Mouse (Mus musculus): ENCODE measurements around the gene Plvap.
"Not testable (repeated sequence)": the region's sequence is repeated elsewhere in the genome, so short reads cannot be mapped to it uniquely, and the experiment has no call there.

Plvap gene

DNA sequence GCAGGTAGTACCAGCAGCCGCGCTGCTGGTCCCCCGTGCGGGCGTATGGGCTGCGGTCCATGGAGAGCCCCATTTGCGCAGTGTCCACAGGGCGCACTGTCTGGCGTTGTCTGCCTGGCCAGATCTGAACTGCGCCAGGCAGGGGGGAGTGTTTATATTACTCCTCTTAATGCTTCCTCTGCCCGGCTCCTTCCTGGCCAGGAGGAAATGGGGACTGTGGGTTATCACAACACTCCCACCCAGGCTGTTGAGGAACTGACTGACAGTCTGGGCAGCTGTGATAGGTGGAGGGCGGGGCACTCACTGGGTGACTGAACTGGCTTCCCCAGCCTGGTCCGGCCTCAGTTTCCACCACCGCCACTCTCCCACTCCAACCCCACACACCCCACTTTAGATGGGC, at the start of gene Plvap:
Gene Plvap, minus strand, starts transcription at position 109 of the 400 bp plus-strand sequence.
- in situ Hi-C loops (cut with MboI; ENCODE audit: unreplicated experiment in 2 of 2), result no loop called here

DNA sequence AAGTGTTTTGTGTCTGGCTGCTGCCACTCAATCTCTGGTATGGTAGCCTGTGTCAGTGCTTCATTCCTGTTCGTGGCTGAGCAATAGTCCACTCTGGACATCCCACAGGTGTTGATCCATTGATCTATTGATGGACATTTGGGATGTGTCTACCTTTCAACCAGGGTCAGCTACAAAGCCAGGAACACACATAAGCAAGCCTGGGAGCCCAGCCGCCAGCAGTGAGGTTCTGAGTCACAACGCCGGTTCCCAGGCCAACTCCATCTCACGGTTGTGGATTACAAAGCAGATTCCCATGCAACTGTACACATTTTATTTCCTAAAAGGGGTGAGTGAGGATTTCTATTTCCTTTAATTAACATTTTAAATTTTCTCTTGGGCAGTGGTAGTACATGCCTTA, 49.2 kb upstream of the Plvap start:
- in situ Hi-C loops (cut with MboI; ENCODE audit: unreplicated experiment in 2 of 2), result loop anchor here (5.0 kb wide), 3 partner anchors 37 to 102 kb away; partner anchors contain the start of gene Fam129c (in 2 of the 2)

DNA sequence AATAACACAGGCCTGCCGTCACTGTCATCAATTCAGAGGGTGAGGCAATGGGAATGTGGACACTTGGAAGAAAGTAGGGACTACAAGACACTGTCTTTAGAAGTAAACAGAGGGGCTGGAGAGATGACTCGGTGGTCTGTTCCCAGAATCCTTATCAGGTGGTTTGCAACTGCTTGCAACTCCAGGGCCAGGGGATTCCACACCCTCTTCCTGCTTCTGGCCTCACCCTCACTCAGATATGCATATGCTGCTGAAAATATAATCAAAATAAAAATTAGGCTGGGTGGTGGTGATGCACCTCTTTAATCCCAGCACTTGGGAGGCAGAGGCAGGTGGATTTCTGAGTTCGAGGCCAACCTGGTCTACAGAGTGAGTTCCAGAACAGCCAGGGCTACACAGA, 48.5 kb upstream of the Plvap start:
- in situ Hi-C loops (cut with MboI; ENCODE audit: unreplicated experiment in 2 of 2), result loop anchor here (5.0 kb wide), 3 partner anchors 37 to 102 kb away; partner anchors contain the start of gene Fam129c (in 2 of the 2)

DNA sequence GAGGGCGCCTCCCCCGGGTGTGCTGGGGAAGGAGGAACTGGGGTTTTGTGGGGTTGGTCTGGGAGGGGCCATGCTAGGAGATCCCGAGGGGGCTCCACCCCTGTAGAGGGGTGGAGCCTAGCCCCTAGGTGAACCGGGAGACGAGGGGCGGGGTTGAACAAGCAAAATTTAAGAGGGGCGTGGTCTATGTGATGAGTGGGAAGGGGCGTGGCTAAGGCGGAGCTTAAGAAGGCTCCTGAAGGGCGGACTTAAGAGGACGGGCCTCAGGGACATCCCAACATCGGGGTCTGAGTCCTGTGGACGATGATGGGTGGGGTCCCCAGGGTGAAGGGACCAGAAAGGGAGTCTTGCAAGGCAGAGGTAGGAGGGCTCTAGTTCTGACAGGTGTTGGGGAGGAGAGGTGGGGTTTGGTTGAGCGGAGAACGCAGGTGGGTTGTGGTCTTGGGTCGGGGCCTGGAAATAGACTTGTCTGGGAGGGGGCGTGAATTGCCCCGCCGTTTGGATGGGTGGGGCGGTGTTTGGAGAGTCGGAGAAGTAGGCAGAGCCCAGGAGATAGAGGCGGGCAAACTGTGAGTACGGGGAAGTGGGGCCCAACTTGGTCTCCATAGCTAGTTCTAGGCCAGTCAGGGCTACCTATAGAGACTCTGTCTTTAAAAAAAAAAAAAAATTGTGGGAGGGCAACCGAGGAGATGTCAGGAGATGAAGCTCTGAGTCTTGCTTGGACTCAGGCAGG, 47.6 kb upstream of the Plvap start:
- in situ Hi-C loops (cut with MboI; ENCODE audit: unreplicated experiment in 2 of 2), result loop anchor here in 1 of 2 experiments (10.0 kb wide), 1 partner anchor 176 kb away; no protein-coding TSS in a partner anchor

GRCm38 (mm10) chr8:71558071-71558957, 46.8 kb upstream of the Plvap start, which contains the start of gene Tmem221:
TSS of gene Tmem221 (minus strand) at chr8:71558871.
- in situ Hi-C loops (cut with MboI; ENCODE audit: unreplicated experiment in 2 of 2), result loop anchor here in 1 of 2 experiments (10.0 kb wide), 1 partner anchor 176 kb away; no protein-coding TSS in a partner anchor

DNA sequence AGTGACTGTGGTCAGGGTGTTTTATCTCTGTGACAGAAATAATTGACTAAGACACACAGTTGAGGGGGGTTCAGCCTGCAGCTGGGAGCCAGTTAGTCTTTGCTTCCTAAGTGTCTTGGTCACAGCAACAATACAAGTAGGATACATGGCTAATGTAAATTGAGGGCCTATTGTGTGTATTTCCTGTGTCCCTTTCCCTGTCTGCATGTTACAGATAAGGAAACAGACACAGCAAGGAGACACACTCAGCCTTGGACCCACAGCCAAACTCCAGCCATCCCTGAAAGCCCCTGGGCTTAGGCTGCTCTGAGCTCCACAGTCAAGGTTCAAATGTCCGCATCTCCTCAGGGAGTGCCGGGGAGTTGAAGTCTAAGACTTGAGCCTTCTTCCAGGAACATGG, 43.1 kb upstream of the Plvap start:
- in situ Hi-C loops (cut with MboI; ENCODE audit: unreplicated experiment in 2 of 2), result loop anchor here in 1 of 2 experiments (10.0 kb wide), 1 partner anchor 180 kb away; no protein-coding TSS in a partner anchor

- in situ Hi-C loops (cut with MboI; ENCODE audit: unreplicated experiment in 2 of 2), result loop anchor here in 1 of 2 experiments (10.0 kb wide), 1 partner anchor 181 kb away; no protein-coding TSS in a partner anchor
These were observed 42.4 kb upstream of the Plvap start for GRCm38 (mm10) chr8:71554001-71554400.

GRCm38 (mm10) chr8:71552770-71553169, 41.2 kb upstream of the Plvap start:
- in situ Hi-C loops (cut with MboI; ENCODE audit: unreplicated experiment in 2 of 2), result loop anchor here in 1 of 2 experiments (10.0 kb wide), 1 partner anchor 182 kb away; no protein-coding TSS in a partner anchor

- in situ Hi-C loops (cut with MboI; ENCODE audit: unreplicated experiment in 2 of 2), result loop anchor here in 1 of 2 experiments (10.0 kb wide), 1 partner anchor 184 kb away; no protein-coding TSS in a partner anchor
These were observed 39.2 kb upstream of the Plvap start for GRCm38 (mm10) chr8:71550754-71551153.

DNA sequence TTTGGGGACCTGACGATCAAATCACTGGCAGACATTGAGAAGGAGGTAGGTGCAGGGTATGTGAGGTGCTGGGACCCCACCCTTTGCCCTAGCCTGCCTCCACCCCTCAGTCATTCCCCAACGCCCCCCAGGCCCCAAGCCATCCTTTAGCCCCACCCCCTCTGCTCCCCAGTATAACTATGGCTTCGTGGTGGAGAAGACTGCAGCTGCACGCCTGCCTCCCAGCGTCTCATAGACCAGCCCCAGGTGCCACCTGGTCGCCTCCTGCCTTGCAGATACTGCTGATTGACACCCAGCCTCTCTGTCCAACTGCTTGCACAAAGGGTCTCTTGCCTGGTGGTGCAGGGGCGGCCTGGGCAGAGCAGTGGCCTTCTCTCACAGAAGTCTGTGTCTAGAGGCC, 36.0 kb upstream of the Plvap start:
- in situ Hi-C loops (cut with MboI; ENCODE audit: unreplicated experiment in 2 of 2), result no loop called here

GRCm38 (mm10) chr8:71545053-71545452, 33.5 kb upstream of the Plvap start:
- in situ Hi-C loops (cut with MboI; ENCODE audit: unreplicated experiment in 2 of 2), result no loop called here

DNA sequence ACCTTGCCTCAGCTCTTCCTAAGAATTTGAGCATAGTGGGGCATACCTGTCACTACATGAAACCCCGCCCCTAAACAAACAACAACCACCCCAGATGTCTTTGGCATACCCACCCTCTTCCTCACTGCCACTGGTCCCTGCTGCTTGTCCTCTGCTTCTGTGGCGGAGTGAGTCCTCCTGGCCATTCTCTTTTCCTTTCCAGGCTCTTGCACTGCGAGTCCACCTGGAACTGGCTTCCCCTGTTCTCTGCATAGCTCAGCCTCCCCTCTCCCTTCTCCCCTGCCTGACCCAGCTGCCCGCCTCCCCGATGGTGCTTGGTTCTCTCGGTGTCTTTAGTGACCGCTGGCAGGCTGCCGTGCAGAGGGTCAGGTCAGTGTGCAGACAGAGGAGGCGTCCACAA, 32.2 kb upstream of the Plvap start:
- in situ Hi-C loops (cut with MboI; ENCODE audit: unreplicated experiment in 2 of 2), result no loop called here

GRCm38 (mm10) chr8:71542632-71543343, 31.2 kb upstream of the Plvap start, which contains the start of gene Mvb12a:
TSS of gene Mvb12a (plus strand) at chr8:71542922.
- in situ Hi-C loops (cut with MboI; ENCODE audit: unreplicated experiment in 2 of 2), result no loop called here

GRCm38 (mm10) chr8:71537028-71537867, 25.7 kb upstream of the Plvap start, which contains the start of gene Bst2:
TSS of gene Bst2 (minus strand) at chr8:71537456.
- in situ Hi-C loops (cut with MboI; ENCODE audit: unreplicated experiment in 2 of 2), result no loop called here

DNA sequence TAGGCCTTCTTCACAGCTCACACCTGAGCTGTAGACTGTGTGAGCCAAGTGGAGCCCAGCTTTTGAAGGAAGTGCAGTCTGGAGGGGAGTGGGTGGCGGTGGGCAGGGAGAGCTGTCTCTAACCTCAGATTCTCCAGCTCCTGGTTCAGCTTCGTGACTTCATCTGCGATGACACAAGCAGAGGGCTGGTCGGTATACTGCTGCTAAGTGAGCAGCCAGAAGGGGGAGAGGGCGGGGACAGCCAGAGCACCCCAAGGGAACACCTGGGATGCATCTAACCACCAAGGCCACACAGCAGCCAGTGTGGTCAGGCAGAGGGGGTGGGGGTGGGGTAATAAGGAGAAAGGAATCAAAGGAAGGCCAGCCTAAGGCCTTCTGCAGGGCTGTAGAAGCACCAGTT, 24.1 kb upstream of the Plvap start:
- in situ Hi-C loops (cut with MboI; ENCODE audit: unreplicated experiment in 2 of 2), result no loop called here

DNA sequence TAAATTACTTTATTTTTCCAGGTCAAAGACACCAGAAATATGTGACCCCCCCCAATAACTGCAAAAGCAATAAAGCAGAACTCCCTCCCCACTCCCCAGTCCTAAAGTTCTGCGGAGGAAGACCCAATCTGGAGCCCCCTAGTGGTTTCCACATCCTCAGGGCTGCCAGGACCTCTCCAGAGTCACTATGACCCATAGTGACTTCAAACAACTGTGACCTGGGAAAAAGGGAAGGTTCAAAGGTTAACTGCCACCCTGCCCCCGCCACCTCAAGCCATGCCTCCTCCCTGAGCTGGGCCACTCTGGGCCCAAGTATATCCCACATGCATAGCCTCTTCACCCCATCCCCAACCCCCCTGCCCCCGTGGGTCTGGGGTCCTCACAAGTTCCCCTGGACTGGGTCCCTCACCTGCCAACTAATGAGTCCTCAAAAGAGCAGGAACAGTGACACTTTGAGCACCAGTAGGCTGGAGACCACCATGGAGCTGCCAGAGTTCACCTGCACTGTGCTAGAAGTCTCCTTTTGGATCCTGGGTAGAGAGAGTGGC, 22.8 kb upstream of the Plvap start:
- in situ Hi-C loops (cut with MboI; ENCODE audit: unreplicated experiment in 2 of 2), result no loop called here

GRCm38 (mm10) chr8:71530735-71531467, 19.3 kb upstream of the Plvap start:
- in situ Hi-C loops (cut with MboI; ENCODE audit: unreplicated experiment in 2 of 2), result not testable (repeated sequence)

GRCm38 (mm10) chr8:71528362-71529073, 17.0 kb upstream of the Plvap start:
- in situ Hi-C loops (cut with MboI; ENCODE audit: unreplicated experiment in 2 of 2), result no loop called here

Measured in v-Abl transformed pro-B cells (cell line).